Mouse (Mus musculus) cerebellum, adult 9-10 months (tissue): ENCODE measurements at regions not wholly inside any gene's neighbourhood (a gene's known extent, or its start where the extent isn't known, plus 50 kb on each side); places are given as distances from the start of the nearest gene placed in this dataset.
A peak's percentile ranks its signal among the peaks of the same experiment; 100 is the strongest.
"Not testable (repeated sequence)": the region's sequence is repeated elsewhere in the genome, so short reads cannot be mapped to it uniquely, and the experiment has no call there.

Experiments used
- DNase-seq: peaks from one replicate; pipeline ENCODE4 v3.0.0; 2022

DNA sequence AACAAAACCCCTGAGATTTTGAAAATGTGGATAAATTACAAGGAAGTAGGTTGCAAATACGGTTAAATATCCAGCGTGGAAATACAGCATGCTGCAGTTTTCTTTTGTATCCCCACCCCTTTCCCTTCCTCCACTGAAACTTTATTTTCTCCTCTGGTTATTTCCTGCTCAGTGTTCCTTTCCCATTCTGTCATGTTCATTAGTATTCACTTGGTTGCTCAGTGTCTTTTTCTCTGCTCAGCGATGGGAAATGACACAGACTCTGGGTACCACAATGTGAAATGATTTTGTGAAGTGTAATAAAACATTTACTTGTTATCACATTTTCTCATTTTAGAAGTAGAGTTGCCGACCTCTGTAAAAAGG is 169.6 kb upstream of the Col8a1 start:
- no peak for DNase-seq

GRCm38 (mm10) chr16:57927816-57928215 is 173.3 kb upstream of the Col8a1 start:
- DNase-seq = peak; percentile 9

DNA sequence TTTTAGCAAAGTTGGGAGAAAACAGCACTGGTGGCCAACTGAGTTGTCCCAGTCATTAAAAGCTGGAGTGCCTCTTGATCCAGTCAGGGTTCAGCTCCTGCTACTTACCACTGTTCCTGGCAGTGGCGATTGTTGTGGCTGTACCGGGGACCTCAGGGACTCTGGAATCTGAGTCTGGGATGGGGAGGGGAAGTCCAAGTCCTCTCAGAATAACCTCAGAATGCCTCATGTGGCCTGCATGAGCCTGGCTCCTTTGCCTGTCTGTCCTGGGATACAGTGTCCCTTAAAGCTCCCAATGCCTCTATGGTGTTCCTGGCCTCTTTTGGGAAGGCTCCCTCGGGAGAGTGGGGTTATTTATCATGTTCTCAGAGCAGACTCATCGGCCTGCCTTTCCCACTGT is 173.8 kb upstream of the Col8a1 start:
- DNase-seq = no peak

- DNase-seq = no peak
These were observed 174.7 kb upstream of the Col8a1 start for GRCm38 (mm10) chr16:57929151-57929764.

- DNase-seq = no peak
These were observed 190.9 kb upstream of the Col8a1 start for GRCm38 (mm10) chr16:57945404-57945803.

GRCm38 (mm10) chr16:57947309-57947708 is 192.8 kb upstream of the Col8a1 start:
- DNase-seq = no peak

- no peak for DNase-seq
These were observed 195.1 kb upstream of the Col8a1 start for GRCm38 (mm10) chr16:57949680-57950079.

DNA sequence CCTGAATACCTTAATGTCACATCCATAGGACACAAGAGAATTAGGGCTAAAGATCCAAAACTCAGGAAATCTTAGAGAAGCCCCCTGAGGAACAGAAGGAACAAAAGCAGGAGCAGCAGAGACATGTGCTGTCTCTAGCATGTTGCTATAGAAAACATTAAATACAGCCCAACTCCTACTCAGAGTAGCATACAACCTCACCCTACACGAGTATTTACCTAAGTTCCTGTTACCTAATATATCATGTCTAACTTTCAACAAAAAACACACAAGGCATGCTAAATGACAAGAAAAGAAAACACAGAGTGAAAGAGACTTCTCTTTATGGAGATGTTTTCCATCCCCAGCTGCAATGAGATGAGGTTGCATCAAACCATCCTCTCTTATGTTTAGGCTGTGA is 216.4 kb upstream of the Col8a1 start:
- DNase-seq = no peak

DNA sequence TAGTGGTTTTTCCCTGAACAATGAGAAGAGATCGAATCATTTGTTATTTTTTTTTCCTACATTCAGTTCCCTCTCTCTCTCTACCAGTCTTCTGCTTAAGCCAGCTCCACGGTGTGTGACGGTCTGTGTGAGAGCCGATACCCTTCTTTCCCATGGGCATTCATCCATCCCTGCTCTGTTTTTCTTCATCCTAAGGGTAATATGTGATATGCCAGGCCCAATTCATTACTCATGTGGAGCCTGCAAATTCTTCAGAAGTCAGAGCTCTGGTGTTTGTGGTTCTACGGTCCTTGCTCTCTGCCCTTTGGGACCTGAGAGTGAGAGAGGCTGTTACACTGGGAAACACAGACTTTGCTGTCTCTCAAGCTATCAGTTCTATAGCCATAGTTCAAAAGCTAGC is 229.6 kb upstream of the Col8a1 start:
- no peak for DNase-seq

GRCm38 (mm10) chr16:58005740-58006139 is 251.2 kb upstream of the Col8a1 start:
- DNase-seq = no peak

GRCm38 (mm10) chr16:58013557-58013956 is 259.0 kb upstream of the Col8a1 start:
- DNase-seq = no peak

DNA sequence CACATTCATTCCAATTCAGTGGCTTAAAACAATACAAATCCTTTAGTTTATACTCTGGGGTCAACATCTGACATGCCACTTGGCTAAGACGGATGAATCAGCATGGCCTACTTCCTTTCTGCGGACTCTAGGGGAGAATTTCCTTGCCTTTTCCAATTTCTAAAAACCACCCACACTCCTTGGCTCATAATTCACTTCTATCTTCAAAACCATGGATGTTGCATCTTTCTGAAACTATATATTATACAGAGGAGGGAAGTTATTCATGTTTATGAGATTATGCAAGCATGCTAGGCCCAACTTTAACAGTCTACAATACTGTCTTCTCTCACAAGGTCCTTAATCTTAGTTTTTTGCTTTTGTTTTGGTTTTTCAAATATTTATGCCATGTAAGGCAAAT is 273.0 kb upstream of the Col8a1 start:
- no peak for DNase-seq

DNA sequence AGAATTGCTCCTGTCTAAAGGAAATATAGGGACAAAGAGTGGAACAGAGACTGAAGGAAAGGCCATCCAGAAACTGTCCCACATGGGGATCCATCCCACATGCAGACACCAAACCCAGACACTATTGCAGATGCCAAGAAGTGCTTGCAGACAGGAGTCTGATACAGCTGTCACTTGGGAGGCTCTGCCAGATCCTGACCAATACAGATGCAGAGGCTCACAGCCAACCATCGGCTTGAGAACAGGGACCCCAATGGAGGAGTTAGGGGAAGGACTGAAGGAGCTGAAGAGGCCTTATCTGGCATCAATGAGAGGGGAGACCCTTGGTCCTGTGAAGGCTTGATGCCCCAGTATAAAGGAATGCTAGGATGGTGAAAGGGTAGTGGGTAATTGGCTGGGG is 274.0 kb upstream of the Col8a1 start:
- DNase-seq = not testable (repeated sequence)

- no peak for DNase-seq
These were observed 275.1 kb upstream of the Col8a1 start for GRCm38 (mm10) chr16:58029674-58030073.

- DNase-seq = no peak
These were observed 314.2 kb upstream of the Col8a1 start for GRCm38 (mm10) chr16:58068654-58069271.

DNA sequence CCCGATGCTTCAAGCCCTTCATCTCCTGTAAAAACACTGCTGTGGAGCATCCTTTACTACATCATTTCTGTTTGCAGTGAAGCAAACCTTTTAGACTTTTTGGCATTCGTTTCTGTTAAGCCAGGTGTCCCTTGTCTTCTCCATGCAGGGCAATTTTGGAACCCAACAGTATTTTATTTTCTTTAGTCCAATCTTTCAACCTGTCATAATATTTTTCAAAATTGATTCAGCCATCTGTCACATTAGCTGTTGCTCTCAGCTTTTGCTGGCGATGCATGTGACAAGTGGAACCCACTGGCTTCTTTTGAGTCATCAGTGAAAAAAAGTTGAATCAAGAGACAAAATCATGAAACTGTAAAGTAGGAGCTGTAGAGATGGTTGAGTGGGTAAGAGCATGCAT is 317.9 kb upstream of the Col8a1 start:
- no peak for DNase-seq

DNA sequence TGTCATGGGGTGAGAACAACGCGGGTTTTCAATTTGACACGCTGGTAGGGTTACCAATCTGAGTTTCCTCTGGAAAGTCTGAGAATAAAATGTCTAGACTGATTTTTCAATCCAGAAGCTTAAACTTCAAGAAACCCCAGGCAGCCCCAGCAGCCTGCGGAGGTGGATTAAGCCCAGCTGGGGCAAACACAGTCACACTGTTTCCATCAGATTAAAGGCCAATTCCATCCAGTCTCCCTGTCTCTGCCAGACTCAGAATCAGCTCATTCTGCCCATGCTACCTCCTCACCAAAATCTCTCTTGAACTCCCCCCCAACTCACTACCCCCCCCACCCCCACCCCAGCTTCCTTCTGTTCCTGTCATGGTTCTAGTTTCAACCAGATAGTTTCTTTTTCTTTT is 307.9 kb upstream of the Dcbld2 start:
- no peak for DNase-seq

DNA sequence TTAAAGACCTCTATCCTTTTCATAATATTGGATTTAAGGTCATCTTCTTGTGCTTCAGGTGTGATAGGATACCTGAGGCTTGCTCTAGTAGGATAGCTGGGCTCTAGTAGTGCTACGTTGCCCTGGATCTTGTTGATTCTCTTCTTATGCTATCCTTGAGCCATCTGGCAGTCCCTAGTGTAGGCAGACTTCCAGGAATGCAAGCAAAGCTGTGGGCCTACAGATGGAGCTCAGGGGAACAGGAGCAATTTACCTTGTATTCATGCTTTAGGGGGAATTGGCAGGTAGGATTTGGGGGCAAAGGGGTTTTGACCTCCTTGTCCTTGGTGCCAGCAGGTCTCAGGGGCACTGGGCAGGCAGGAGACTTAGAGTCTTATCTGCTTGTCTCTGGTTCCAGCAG is 297.8 kb upstream of the Dcbld2 start:
- DNase-seq = no peak

- DNase-seq = no peak
These were observed 282.2 kb upstream of the Dcbld2 start for GRCm38 (mm10) chr16:58126086-58126485.

- no peak for DNase-seq
These were observed 271.9 kb upstream of the Dcbld2 start for GRCm38 (mm10) chr16:58136144-58136905.

- no peak for DNase-seq
These were observed 271.3 kb upstream of the Dcbld2 start for GRCm38 (mm10) chr16:58136979-58137378.

DNA sequence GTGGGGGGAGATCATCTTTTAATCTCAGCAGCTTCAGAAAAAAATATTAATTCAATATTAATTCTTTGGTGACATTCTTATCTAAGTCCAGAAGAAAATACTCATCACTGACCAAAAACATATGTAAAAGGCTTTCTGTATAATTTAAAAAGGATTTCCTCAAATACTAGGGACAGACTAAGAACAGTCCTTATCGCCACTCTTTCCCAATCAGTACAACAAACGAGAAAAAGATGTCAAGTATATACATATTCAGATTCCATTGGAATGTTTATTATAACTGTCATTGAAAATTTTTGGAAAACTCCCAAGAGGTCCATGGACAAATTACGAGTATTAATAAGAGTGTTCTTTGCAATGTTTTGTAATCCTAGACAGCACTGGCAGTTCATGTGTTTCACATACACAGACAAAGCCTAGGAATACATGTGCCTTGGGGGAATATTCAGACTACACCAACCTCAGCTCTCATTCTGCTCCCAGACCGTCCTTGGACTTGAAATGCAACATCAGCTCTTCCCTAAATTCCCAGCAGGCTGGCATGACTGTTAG is 270.4 kb upstream of the Dcbld2 start:
- no peak for DNase-seq

GRCm38 (mm10) chr16:58146479-58146878 is 261.8 kb upstream of the Dcbld2 start:
- no peak for DNase-seq

DNA sequence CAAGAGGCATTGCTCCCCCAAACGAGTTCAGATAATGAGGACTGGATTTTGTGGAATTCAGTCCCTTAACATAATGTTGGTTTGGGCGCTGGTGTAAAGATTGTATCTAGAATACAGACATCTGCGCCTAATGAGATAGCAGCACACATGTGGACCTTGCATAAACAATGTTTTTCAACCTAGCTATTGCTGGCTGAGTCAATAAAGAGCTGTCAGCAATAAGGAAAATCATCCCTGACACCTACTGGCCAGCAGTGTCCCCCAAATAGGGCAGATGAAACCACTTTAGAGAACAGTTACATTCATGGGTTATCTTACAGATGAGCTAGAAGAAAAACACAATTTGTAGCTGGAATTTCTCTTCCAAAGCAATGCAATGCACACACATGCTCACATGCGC is 252.7 kb upstream of the Dcbld2 start:
- DNase-seq = no peak
